8 mouse cellular contexts compared by ENCODE assay signal in genomic region chr2:26315072-26315924, GRCm38 (mm10). TPM values are rescaled to one million over a fixed set of nuclear protein-coding genes. Genes with fewer than 3 reads are reported as not detected.
DNase-seq lines count a peak whose midpoint lies in the region; ATAC-seq and TF ChIP-seq lines count a peak whose summit lies in the region.

Gene Gpsm1, plus strand, starts transcription at chr2:26315515.

- no peak; the same call in 1 of the 2 replicates for TF ChIP-seq CTCF in left cerebral cortex, adult 2 months (IDR thresholded peaks at IDR 0.05)

- no peaks in the 10 kb centered on the region for H3K27me3 ChIP-seq in hindbrain, embryonic 13.5 days

- WGBS in hindbrain, embryonic 13.5 days: under 1% methylated on average over 55 of the region's 66 CpGs
- under 1% methylated on average over 63 of the region's 66 CpGs for WGBS in macrophage (ENCODE audit: missing documents)

- no peaks in the 10 kb centered on the region for H3K9me3 ChIP-seq in hindbrain, embryonic 13.5 days

- DNase-seq in Muller cell, postnatal 12 days (ENCODE audit: inconsistent ontology term): peak; percentile 95
- DNase-seq in cerebellum, adult 9-10 months: peak; percentile 83
- peak; percentile 65 to 72 for DNase-seq in frontal cortex, postnatal 36 days (ENCODE audit: low spot score in 2 of 2)
- DNase-seq in left cerebral cortex, adult 2 months (ENCODE audit: extremely low spot score in 1 of 2, low spot score in 2 of 2): peak; percentile 78
- DNase-seq in right cerebral cortex, adult 18-20 months: peak; percentile 83
- DNase-seq in urinary bladder, adult 2 months (ENCODE audit: low spot score): peak; percentile 68

- H3K36me3 ChIP-seq in hindbrain, embryonic 13.5 days: peaks cover 6% of the 10 kb centered on the region; the same call in 1 of the 2 replicates
- no peaks in the 10 kb centered on the region for H3K36me3 ChIP-seq in macrophage (ENCODE audit: inconsistent target)

- peak within 1 kb of the TSS; percentile 99 for H3K4me2 ChIP-seq in hindbrain, embryonic 13.5 days

- peak within 1 kb of the TSS; percentile 96 for H3K9ac ChIP-seq in hindbrain, embryonic 13.5 days

- H3K27ac ChIP-seq in hindbrain, embryonic 13.5 days: peak within 1 kb of the TSS; percentile 98
- peak within 1 kb of the TSS; percentile 95 for H3K27ac ChIP-seq in left cerebral cortex, adult 2 months
- H3K27ac ChIP-seq in macrophage: no peak within 1 kb of the TSS

- H3K4me1 ChIP-seq in hindbrain, embryonic 13.5 days (replicated peaks): peaks cover 57% of the 10 kb centered on the region

- ATAC-seq in hindbrain, embryonic 13.5 days (ENCODE audit: low FRiP score): peak; percentile 82

- intact Hi-C loops in left cerebral cortex, adult 2 months (cut with DNase I): loop anchor here (5.0 kb wide), 1 partner anchor 72 kb away; the partner anchor contains the start of genes Entr1 and Pmpca

- H3K79me2 ChIP-seq in macrophage (ENCODE audit: inconsistent target): no peaks in the 10 kb centered on the region

- peak within 1 kb of the TSS; percentile 78 for H3K4me3 ChIP-seq in hindbrain, embryonic 13.5 days
- peak within 1 kb of the TSS; percentile 69 for H3K4me3 ChIP-seq in left cerebral cortex, adult 2 months
- H3K4me3 ChIP-seq in macrophage (ENCODE audit: inconsistent target): peak within 1 kb of the TSS; percentile 41

RNA-seq across cellular contexts. Expression of gene Gpsm1, which starts in this region (rescaled TPM):
- polyA plus RNA-seq in hindbrain, embryonic 13.5 days (2015; fragmentation: Nextera tagmentation; extraction: Ambion mirVana): 149 and 165 TPM in 2 replicates
- 10 to 100 TPM; 51.5 to 55.9 TPM for total RNA-seq in left cerebral cortex, adult 2 months (2021)
- 10 to 100 TPM in 7 of 26 experiments, 1 to 10 TPM in 19; 1.5 to 35.3 (median 7.3) TPM for total RNA-seq in macrophage (2018; cell fraction: chromatin; rRNA removed)
- 1 to 10 TPM in 23 of 26 experiments, under 1 TPM in 3; 0.63 to 3.8 (median 1.5) TPM for total RNA-seq in macrophage (2018; cell fraction: cytosol; rRNA removed)
- 10 to 100 TPM in 2 of 26 experiments, 1 to 10 TPM in 22, under 1 TPM in 2; 0.86 to 16.1 (median 2.6) TPM for total RNA-seq in macrophage (2018; cell fraction: nucleus; rRNA removed)
- 2.2 to 4.5 TPM (median 2.4 TPM) in 3 replicates for polyA plus RNA-seq in macrophage (2018)
- 17.1 and 20.7 TPM in 2 replicates for polyA plus RNA-seq in urinary bladder, adult 2 months (2012; rRNA removed)
